Mouse (Mus musculus): ENCODE data around the gene Il22ra2. TPM values are rescaled to one million over a fixed set of nuclear protein-coding genes. Genes with fewer than 3 reads are reported as not detected.

Gene Il22ra2
- polyA plus RNA-seq (2014; fragmentation: Illumina TruSeq; extraction: RNeasy Lipid Tissue Mini Kit (QIAGEN cat#74804); ENCODE audit: low replicate concordance), result 11.6 TPM

DNA sequence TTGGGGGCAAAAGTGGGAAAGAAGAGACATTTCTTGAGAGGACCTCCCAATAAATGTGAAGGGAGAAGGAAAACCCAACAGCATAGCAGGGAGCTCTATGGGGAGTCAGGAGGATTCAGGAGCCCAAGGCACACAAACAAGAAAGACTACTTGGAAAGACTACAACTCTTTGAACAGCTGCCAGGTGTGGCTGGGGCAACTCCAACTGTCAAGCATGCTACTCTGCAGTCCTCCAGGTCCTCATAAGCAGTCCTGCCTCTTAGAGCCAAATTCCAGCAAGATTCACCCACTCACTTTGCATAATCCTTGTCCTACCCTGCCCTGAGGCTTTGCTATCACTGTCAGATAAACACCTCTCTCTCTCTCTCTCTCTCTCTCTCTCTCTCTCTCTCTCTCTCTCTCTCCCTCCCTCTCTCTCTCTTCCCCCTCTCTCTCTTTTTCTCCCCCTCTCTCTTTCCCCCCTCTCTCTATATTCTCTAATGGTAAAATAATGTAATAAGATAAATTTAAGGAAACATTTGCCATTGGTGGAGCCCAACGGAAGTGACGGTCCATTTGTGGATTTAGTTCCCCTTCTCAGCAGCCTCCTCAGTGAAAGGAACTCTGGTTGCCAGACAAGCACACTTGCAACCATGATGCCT, at the start of gene Il22ra2:
Il22ra2 (plus strand) TSS at position 591 of the 641 bp plus-strand sequence.

DNA sequence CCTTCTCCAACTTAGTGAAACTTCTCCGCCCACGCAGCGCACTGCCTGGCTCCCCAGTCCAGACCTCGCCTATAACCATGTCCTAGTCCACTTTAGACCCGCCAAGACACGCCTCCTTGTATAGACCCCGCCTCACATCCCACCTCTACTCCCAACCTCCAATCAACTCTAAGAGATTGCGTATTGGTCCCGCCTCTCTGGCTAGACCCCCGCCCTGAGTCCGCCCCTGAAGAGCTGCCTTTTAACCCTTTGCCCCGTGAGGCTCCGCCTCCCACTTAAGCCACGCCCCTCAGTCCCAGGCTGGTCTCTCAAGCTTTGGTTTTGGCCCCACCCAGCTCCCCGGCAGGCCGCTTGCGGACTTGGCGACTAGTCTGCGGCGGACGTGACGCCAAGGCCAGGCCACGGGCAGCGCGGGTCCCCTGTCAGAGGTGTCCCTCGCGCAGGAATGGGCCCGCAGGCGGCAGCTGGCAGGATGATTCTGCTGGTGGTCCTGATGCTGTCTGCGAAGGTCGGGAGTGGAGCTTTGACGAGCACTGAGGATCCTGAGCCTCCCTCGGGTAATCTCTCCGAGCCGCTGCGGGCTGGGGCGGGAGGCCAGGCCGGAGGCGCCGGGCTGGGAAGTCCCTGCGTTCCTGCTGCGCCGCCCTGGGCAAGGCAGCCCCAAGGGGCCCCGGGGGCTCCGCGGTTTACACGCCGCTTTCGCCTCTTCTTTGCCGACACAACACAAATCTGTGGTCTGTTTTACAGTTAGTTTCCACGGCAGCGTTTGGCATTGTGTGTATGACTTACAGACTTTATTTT, 30.0 kb upstream of the Il22ra2 start, which contains the start of gene Ifngr1:
Ifngr1 (plus strand) TSS at position 309 of the 801 bp plus-strand sequence.

Other genes with a start within 250 kb of the Il22ra2 start
- gene Ifngr1, start 30.0 kb upstream of the Il22ra2 start, polyA plus RNA-seq (2014; fragmentation: Illumina TruSeq; extraction: RNeasy Lipid Tissue Mini Kit (QIAGEN cat#74804); ENCODE audit: low replicate concordance), result 257 TPM
- gene Il20ra, start 90.6 kb downstream of the Il22ra2 start, polyA plus RNA-seq (2014; fragmentation: Illumina TruSeq; extraction: RNeasy Lipid Tissue Mini Kit (QIAGEN cat#74804); ENCODE audit: low replicate concordance), result not detected
- 1.2 TPM for gene Slc35d3, start 229.5 kb downstream of the Il22ra2 start, polyA plus RNA-seq (2014; fragmentation: Illumina TruSeq; extraction: RNeasy Lipid Tissue Mini Kit (QIAGEN cat#74804); ENCODE audit: low replicate concordance)